Mouse (Mus musculus) forebrain, embryonic 12.5 days (tissue): ENCODE measurements around the gene Primpol. TPM values are rescaled to one million over a fixed set of nuclear protein-coding genes. Genes with fewer than 3 reads are reported as not detected.

ENCODE experiments used
- ATAC-seq: fragments of 200-750 bp; cut with Nextera tagmentation; 2 replicates; pipeline ENCODE4 v1.8.0; 2017; ENCODE audit warnings: moderate TSS enrichment; ENCODE audit not compliant: low FRiP score
- H3K27ac ChIP-seq: fragments of 300-500 bp; sonication (generic); 2 replicates; pipeline ENCODE4 v1.5.1; 2016; ENCODE audit warnings: mild to moderate bottlenecking
- H3K27me3 ChIP-seq: fragments of 300-500 bp; sonication (generic); 2 replicates; pipeline ENCODE4 v1.6.1; 2016; ENCODE audit warnings: mild to moderate bottlenecking
- H3K36me3 ChIP-seq: fragments of 300-500 bp; sonication (generic); replicated peaks from 2 replicates; pipeline ENCODE4 v1.6.1; 2016; ENCODE audit warnings: mild to moderate bottlenecking
- H3K4me1 ChIP-seq: fragments of 300-500 bp; sonication (generic); 2 replicates; pipeline ENCODE4 v1.6.1; 2016
- H3K4me2 ChIP-seq: fragments of 300-500 bp; sonication (generic); 2 replicates; pipeline ENCODE4 v1.6.1; 2016; ENCODE audit warnings: mild to moderate bottlenecking, moderate library complexity
- H3K4me3 ChIP-seq: fragments of 300-500 bp; sonication (generic); replicated peaks from 2 replicates; pipeline ENCODE4 v1.5.1; 2016; ENCODE audit warnings: mild to moderate bottlenecking
- H3K9ac ChIP-seq: fragments of 300-500 bp; sonication (generic); 2 replicates; pipeline ENCODE4 v1.6.1; 2016; ENCODE audit warnings: mild to moderate bottlenecking
- H3K9me3 ChIP-seq: fragments of 300-500 bp; sonication (generic); 2 replicates; pipeline ENCODE4 v1.6.1; 2016
- WGBS: fragments of 180-500 bp; shearing (Covaris S2); methylation state at CpG from one replicate; pipeline ENCODE4 v1.1.7; 2016; 5-methylcytosine and 5-hydroxymethylcytosine counted together
- polyA plus RNA-seq: library from polyadenylated mRNA; unstranded; fragments of >200 nt; fragmentation: Nextera tagmentation; extraction: Ambion mirVana; gene quantifications from 2 replicates; pipeline ENCODE4 v1.2.1, GENCODE M21; 2016

The Primpol gene
- polyA plus RNA-seq, 1 experiment from 2014 or later = 10.9 TPM

DNA sequence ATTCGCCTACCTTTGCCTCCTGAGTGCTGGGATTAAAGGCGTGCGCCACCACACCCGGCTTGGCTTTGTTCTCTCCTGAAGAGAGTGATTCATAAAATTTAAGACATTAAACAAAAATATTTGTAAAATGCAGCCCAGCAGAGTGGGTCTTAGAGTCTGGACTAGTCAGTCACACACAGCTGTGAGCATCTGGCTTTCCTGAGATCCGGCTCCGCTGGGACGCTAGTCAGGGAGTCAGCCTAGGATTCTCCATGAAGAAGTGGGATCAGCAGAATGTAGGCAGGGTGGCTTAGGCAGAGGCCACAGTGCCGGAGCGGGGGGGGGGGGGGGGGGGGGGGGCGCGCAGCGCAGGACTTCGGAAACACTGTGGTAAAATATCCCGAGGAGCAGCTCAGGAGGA is 46.3 kb downstream of the Primpol start:
- Histone ChIP-seq H3K9me3 (no peaks in the 10 kb centered on the region), H3K4me2 (no peak overlapping the region), H3K27me3 (no peaks in the 10 kb centered on the region), H3K36me3 (peaks cover 34% of the 10 kb centered on the region), H3K27ac (no peak overlapping the region), H3K9ac (no peak overlapping the region), H3K4me1 (no peaks in the 10 kb centered on the region), H3K4me3 (no peak overlapping the region)
- ATAC-seq = no peak
- WGBS = 96% methylated on average over 7 of the region's 14 CpGs

DNA sequence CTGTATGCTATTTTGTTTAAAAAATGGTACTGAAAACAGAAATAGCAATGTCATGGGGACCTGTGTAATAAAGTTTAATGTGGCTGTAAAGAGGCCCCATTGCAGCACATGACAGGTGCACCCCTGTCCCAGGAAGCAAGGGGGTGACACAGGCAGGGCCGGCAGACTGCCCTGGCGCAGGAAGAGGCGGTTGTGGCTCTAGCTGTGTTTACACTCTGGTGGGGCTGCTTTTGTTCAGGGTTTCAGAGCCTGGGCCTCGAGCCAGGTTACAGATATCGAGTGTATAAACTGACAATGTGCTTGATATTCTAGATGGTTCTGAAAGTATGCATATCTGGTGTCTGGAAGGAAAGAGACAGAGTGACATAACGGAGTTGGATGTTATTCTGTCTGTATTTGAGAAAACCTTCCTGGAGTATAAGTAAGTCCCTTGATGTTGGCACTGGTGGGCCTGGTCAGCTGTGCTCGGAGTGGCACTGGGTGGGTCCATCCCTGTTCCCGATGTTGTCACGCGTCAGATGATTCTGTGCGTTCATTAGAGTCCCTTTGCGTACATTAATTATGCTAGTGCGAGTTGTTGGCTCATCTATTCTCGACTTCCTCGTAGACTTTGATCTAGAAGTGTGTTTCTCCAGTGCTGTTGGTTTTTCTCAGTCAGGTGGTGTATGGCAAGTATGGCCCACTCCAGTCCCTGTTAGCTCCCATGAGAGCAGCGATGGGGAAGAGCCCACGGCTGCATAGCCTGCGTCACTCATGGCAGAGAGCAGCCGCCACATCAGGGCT is 47.2 kb downstream of the Primpol start:
- no peak for ATAC-seq
- 93% methylated on average over 19 of the region's 19 CpGs for WGBS

DNA sequence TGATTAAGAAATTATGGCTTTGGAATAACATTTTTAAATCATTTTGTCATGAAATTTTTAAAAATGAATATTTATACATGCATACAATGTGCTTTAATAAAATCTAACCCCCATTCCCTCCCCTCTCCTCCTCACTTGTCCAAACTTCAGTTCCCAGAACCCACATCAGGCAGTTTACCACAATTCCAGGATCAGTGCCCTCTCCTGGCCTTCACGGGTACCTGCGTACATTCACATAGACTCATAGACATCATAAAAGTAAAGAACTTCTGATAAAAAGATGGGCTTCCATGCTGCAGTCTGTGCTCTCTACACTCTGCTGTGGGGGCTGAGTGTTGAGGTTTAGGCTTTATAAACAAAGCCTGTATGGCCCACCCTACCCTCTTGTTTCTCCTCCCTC is 48.1 kb downstream of the Primpol start:
- no peak overlapping the region for H3K4me2 ChIP-seq
- no peaks in the 10 kb centered on the region for H3K27me3 ChIP-seq
- H3K9ac ChIP-seq = no peak overlapping the region
- peaks cover 31% of the 10 kb centered on the region for H3K36me3 ChIP-seq
- no peak for ATAC-seq
- 77% methylated on average over 2 of the region's 2 CpGs for WGBS
- H3K4me1 ChIP-seq = no peaks in the 10 kb centered on the region
- H3K9me3 ChIP-seq = no peaks in the 10 kb centered on the region
- H3K27ac ChIP-seq = no peak overlapping the region
- no peak overlapping the region for H3K4me3 ChIP-seq

More for the DNA sequence above, 47.2 kb downstream of the Primpol start:
- no peak overlapping the region for H3K27ac ChIP-seq
- H3K36me3 ChIP-seq = peaks cover 39% of the 10 kb centered on the region
- no peak overlapping the region for H3K9ac ChIP-seq
- H3K4me3 ChIP-seq = no peak overlapping the region
- no peaks in the 10 kb centered on the region for H3K4me1 ChIP-seq
- no peaks in the 10 kb centered on the region for H3K27me3 ChIP-seq
- no peaks in the 10 kb centered on the region for H3K9me3 ChIP-seq
- H3K4me2 ChIP-seq = no peak overlapping the region

DNA sequence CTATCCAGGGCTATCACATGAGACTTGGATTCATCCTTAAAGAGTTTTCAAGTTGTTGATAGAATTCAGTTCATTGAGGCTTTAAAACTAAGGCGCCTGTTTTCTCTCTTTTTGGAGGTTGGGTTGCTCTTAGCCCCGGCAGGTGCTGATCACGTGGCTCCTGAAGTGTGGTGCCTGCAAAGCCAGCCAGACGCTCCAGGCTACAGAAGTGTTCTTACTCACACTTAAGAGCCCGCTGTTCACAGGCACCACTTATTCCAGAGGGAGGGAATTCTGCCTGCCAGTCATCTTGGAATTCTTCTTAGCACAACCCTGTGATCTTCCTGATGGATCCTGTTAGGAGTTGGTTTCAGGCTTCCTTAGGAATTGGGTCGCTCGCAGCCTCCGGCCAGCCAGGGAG is 49.1 kb downstream of the Primpol start:
- Histone ChIP-seq H3K4me2 (no peak overlapping the region), H3K27ac (no peak overlapping the region), H3K4me1 (no peaks in the 10 kb centered on the region), H3K4me3 (no peak overlapping the region), H3K9me3 (no peaks in the 10 kb centered on the region), H3K9ac (no peak overlapping the region), H3K27me3 (no peaks in the 10 kb centered on the region), H3K36me3 (peaks cover 28% of the 10 kb centered on the region)
- 85% methylated on average over 8 of the region's 8 CpGs for WGBS
- no peak for ATAC-seq

DNA sequence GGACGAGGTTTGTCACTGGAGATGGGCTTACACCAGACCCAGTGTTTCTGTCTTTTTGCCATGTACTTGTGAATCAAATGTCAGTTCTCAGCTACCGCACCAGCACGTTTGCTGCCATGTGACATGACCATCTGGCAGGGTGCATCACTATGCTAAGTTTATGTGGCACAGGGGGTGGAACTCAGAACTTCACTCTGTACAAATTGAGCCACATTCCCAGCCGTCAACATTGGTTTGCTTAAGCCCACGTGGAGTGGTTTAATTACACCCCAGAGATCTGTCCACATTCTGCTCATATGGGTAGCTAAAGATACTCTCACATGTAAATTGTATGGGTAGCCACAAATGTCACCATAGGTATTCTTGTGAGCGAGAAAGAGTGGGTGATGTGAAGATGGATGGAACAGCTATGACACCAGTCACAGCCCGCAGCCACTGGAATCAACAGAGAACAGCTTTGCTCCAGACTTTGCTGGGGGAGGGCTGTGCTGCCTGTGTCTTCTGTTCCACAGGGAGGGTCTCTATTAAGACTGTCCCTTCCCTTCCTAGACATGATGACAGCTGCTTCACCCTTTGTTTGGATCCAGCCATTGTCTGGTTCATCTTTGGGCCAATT is 50.0 kb downstream of the Primpol start:
- Histone ChIP-seq H3K9ac (no peak overlapping the region), H3K9me3 (no peaks in the 10 kb centered on the region), H3K27me3 (no peaks in the 10 kb centered on the region), H3K4me3 (no peak overlapping the region), H3K36me3 (peaks cover 31% of the 10 kb centered on the region), H3K27ac (no peak overlapping the region), H3K4me1 (no peaks in the 10 kb centered on the region), H3K4me2 (no peak overlapping the region)
- ATAC-seq = no peak
- whole genome bisulfite sequencing = 81% methylated on average over 7 of the region's 7 CpGs

DNA sequence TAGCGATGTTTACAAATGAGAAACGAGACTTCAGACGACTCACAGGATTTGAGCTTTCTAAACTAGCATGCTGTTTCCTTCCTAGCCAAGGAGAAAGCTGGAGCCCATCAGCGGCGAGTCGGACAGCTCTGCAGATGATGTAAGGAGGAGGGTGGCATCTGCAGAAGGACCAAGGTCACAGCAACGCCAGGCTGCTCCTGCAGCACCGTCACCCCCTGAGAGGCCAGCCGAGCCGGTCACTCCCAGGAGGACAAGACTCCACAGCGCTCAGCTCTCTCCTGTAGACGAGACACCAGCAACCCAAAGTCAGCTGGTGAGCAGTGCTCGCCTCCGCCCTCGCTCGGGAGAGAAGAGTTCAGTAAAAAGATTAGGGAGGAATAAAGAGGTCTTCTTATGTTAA is 54.7 kb downstream of the Primpol start:
- H3K36me3 ChIP-seq = peaks cover 48% of the 10 kb centered on the region
- no peaks in the 10 kb centered on the region for H3K27me3 ChIP-seq
- H3K4me2 ChIP-seq = no peak overlapping the region
- no peak for ATAC-seq
- H3K4me1 ChIP-seq = no peaks in the 10 kb centered on the region
- no peak overlapping the region for H3K27ac ChIP-seq
- no peak overlapping the region for H3K4me3 ChIP-seq
- no peaks in the 10 kb centered on the region for H3K9me3 ChIP-seq
- H3K9ac ChIP-seq = no peak overlapping the region
- 91% methylated on average over 16 of the region's 16 CpGs for WGBS

DNA sequence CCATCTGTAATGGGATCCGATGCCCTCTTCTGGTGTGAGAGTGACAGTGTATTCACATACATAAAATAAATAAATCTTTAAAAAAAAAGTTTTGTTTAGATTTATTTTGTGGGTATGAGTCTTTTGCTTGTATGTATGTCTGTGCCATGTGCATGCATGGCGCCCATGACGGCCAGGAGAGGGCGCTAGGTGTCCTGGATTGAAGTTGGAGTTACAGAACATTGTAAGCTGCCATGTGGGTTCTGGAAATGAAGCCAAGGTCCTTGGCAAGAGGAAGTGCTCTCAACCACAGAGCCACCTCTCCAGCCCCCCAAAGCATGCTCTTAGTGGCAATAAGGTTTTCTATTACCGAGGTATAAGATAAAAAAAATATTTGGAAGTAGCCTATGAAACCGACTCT is 57.6 kb downstream of the Primpol start:
- H3K9ac ChIP-seq = no peak overlapping the region
- no peaks in the 10 kb centered on the region for H3K4me1 ChIP-seq
- H3K4me2 ChIP-seq = no peak overlapping the region
- 84% methylated on average over 6 of the region's 6 CpGs for WGBS
- H3K4me3 ChIP-seq = no peak overlapping the region
- no peaks in the 10 kb centered on the region for H3K27me3 ChIP-seq
- ATAC-seq = no peak
- no peaks in the 10 kb centered on the region for H3K9me3 ChIP-seq
- H3K36me3 ChIP-seq = peaks cover 48% of the 10 kb centered on the region
- no peak overlapping the region for H3K27ac ChIP-seq

DNA sequence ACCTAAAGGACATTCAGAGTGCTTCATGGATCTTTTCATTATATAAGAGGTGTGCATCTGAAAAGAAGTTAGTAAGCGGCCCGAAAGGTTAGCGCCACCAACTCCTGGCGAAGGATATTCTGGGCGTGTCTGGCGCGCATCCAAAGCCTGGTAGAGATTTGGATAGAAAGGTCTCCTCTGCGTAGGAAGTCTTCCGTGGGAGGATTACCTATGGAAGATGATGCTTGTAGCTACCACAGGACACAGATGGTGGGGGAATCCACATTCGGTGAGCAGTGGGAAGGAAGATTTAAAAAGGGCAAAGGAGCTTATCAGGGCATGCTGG is 64.6 kb downstream of the Primpol start:
- Histone ChIP-seq H3K27me3 (0 out of 2 replicates have a peak, but pooled peaks cover 3% of the 10 kb centered on the region), H3K4me1 (peaks cover 16% of the 10 kb centered on the region), H3K9me3 (no peaks in the 10 kb centered on the region), H3K9ac (peak overlapping the region; percentile 59), H3K4me3 (peak overlapping the region; percentile 67), H3K27ac (no peak overlapping the region), H3K36me3 (peaks cover 12% of the 10 kb centered on the region), H3K4me2 (peak overlapping the region; percentile 81)
- WGBS = 4% methylated on average over 10 of the region's 10 CpGs
- ATAC-seq = no peak

DNA sequence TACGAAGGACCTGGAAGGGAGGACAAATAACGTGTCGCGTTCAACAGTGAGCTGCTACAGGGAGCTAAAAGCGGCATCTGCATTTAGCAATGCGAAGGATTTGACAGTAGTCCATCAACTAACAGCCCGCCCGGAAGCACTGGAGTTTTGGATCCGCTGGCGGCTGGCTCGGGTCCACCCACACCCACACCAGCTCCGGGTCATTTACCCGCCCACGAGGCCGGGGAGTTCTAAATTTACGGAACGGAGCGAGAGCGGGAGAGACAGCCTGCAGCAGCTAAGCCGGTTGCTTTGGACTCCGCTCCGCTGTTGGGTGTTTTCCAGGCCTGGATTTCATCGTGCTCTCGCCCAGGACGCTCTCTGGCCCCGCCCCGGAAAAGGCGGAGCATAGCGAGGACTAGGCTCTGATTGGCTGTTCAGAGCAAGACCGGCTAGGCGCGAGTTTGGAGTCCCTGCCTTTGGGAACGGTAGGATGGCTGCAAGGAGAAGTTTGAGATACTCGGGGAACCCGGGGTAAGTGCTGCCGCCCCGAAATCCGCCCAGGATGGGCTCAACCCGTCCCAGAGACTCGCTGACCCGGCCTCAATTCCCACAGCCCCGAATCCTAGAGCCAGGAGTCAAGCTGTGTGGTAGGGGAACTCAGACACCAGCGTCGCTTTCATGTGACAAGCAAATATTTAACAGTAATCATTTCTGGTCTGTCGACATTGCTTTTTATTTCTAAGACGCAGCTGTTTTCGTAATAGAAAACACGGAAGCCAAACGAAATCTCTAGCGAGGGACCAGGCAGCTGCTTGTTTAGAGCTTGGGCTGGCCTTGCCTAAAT is 65.2 kb downstream of the Primpol start, which contains the start of gene Cenpu:
Cenpu (plus strand) TSS at position 414 of the 826 bp plus-strand sequence.
- peaks cover 9% of the 10 kb centered on the region for H3K36me3 ChIP-seq
- H3K4me2 ChIP-seq = peak within 1 kb of the TSS; percentile 81
- peaks cover 16% of the 10 kb centered on the region for H3K4me1 ChIP-seq
- peak within 1 kb of the TSS; percentile 67 for H3K4me3 ChIP-seq
- peak; percentile 98 for ATAC-seq
- H3K27ac ChIP-seq = peak within 1 kb of the TSS; percentile 78
- peak within 1 kb of the TSS; percentile 59 for H3K9ac ChIP-seq
- no peaks in the 10 kb centered on the region for H3K9me3 ChIP-seq
- 0 out of 2 replicates have a peak, but pooled peaks cover 3% of the 10 kb centered on the region for H3K27me3 ChIP-seq
- under 1% methylated on average over 50 of the region's 50 CpGs for WGBS

DNA sequence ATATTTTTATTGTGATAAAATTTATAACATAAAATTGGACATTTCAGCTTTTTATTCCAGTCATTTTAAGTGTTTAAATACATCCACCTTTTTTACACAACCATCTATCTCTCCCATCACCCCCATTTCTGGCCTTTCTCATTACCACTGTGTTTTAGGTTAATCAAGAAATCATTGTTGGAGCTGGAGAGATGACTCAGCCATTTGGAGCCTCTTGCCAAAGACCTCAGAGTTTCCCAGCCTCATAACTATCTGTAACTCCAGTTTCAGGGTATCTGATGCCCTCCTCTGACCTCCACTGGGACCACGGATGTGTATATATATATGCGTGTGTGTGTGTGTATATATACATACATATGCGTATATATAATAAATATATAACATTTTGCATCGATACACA is 66.0 kb downstream of the Primpol start:
- H3K27ac ChIP-seq = no peak overlapping the region

DNA sequence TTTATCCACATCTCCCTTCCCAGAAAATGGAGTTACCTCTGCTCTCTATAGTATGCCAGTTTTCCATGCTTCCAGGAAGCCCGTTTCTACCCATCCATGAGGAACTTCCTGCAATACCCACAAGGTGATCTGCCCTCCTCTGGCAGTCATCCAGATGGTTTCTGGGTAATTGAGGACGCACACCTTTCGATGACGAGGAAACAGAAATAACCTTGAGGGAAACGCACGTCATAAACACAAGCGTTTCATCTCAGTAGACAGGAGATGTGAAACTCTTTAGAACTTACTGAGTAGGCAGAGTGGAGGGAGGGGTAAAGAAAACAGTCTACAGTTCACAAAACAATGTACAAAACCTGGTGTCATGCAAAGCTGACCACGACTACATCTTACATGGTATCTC is 67.0 kb downstream of the Primpol start:
- ATAC-seq = no peak
- Histone ChIP-seq H3K27ac (no peak overlapping the region), H3K9me3 (no peaks in the 10 kb centered on the region), H3K4me2 (no peak overlapping the region), H3K4me3 (no peak overlapping the region), H3K36me3 (no peaks in the 10 kb centered on the region), H3K4me1 (peaks cover 16% of the 10 kb centered on the region), H3K9ac (no peak overlapping the region), H3K27me3 (0 out of 2 replicates have a peak, but pooled peaks cover 3% of the 10 kb centered on the region)
- WGBS = 87% methylated on average over 8 of the region's 8 CpGs

More for the DNA sequence above, 66.0 kb downstream of the Primpol start:
- Histone ChIP-seq H3K9me3 (no peaks in the 10 kb centered on the region), H3K27me3 (0 out of 2 replicates have a peak, but pooled peaks cover 3% of the 10 kb centered on the region), H3K9ac (0 out of 2 replicates have a peak overlapping the region, but pooled peaks have one; percentile 49), H3K4me1 (peaks cover 16% of the 10 kb centered on the region), H3K4me2 (peak overlapping the region; percentile 81), H3K4me3 (peak overlapping the region; percentile 67), H3K36me3 (peaks cover 4% of the 10 kb centered on the region; the same call in 1 of the 2 replicates)
- no peak for ATAC-seq
- 47% methylated on average over 4 of the region's 4 CpGs for WGBS

DNA sequence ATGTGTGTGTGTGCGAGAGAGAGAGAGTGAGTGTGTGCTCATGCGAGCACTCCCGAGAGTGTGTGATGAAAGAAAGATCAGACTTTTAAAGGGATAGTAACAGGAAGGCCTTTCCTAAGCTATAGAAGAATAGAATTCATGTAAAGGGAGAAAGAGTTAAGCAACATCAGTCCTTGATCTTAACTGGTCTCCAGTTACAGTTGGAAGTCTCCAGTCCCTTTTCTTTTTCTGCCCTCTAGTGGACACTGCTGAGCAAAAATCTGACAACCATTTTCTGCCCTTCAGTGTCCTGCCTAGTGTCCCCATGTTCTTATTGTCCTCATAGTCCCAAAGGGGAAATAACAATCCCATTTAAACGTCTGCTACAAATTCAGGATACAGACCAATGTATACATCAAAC is 69.8 kb downstream of the Primpol start:
- Histone ChIP-seq H3K9ac (no peak overlapping the region), H3K4me3 (no peak overlapping the region), H3K27me3 (0 out of 2 replicates have a peak, but pooled peaks cover 3% of the 10 kb centered on the region), H3K4me2 (no peak overlapping the region), H3K36me3 (no peaks in the 10 kb centered on the region), H3K27ac (no peak overlapping the region), H3K9me3 (no peaks in the 10 kb centered on the region), H3K4me1 (peaks cover 3% of the 10 kb centered on the region)
- 52% methylated on average over 4 of the region's 4 CpGs for WGBS
- no peak for ATAC-seq
